Mouse (Mus musculus) MEL (cell line): Measurements from ENCODE around the gene Rnf167. TPM values are rescaled to one million over a fixed set of nuclear protein-coding genes. Genes with fewer than 3 reads are reported as not detected.

ENCODE experiments used
- DNase-seq: peaks from one replicate; pipeline ENCODE4 v3.0.0; 2011; ENCODE audit warnings: low read depth, low spot score
- H3K27ac ChIP-seq: 2 replicates; pipeline ENCODE4 v1.5.1; 2012; ENCODE audit warnings: low read depth, mild to moderate bottlenecking, control low read depth, low read length, moderate library complexity; ENCODE audit not compliant: control insufficient read depth
- H3K27me3 ChIP-seq, 2 experiments: fragments of 150-350 bp in 1 of 2; sonication (generic) in 1 of 2; 2 replicates each; pipeline ENCODE4 v1.6.1; 2012; ENCODE audit warnings: low read length in 2 of 2, mild to moderate bottlenecking in 2 of 2, improper control_type of control experiment in 1 of 2, moderate library complexity in 1 of 2; ENCODE audit not compliant: insufficient read depth in 2 of 2, control insufficient read depth in 1 of 2
- H3K36me3 ChIP-seq, 2 experiments: 2 replicates each; pipeline ENCODE4 v1.6.1; 2012 to 2014; ENCODE audit warnings: low read length in 2 of 2, improper control_type of control experiment in 1 of 2, inconsistent platforms in 1 of 2, mild to moderate bottlenecking in 1 of 2; ENCODE audit not compliant: insufficient read depth in 2 of 2, control insufficient read depth in 1 of 2
- H3K4me1 ChIP-seq, 2 experiments: fragments of 150-350 bp in 1 of 2; sonication (generic) in 1 of 2; 2 replicates each; pipeline ENCODE4 v1.6.1; 2012; ENCODE audit warnings: low read length in 2 of 2, improper control_type of control experiment in 1 of 2, mild to moderate bottlenecking in 1 of 2; ENCODE audit not compliant: insufficient read depth in 2 of 2, control insufficient read depth in 1 of 2
- H3K4me3 ChIP-seq, 2 experiments: fragments of 150-350 bp in 1 of 2; sonication (generic) in 1 of 2; 2 replicates each; pipeline ENCODE4 v1.5.1; 2012; ENCODE audit warnings: low read depth in 2 of 2, low read length in 2 of 2, mild to moderate bottlenecking in 2 of 2, moderate library complexity in 2 of 2, control low read depth in 1 of 2, improper control_type of control experiment in 1 of 2; ENCODE audit not compliant: control insufficient read depth in 1 of 2, insufficient read depth in 1 of 2
- H3K79me2 ChIP-seq: 2 replicates; pipeline ENCODE4 v1.6.1; 2012; ENCODE audit warnings: mild to moderate bottlenecking, low read length, moderate library complexity; ENCODE audit not compliant: control insufficient read depth, poor library complexity, insufficient read depth
- H3K9ac ChIP-seq: 2 replicates; pipeline ENCODE4 v1.6.1; 2012; ENCODE audit warnings: low read depth, mild to moderate bottlenecking, control low read depth, low read length, moderate library complexity; ENCODE audit not compliant: control insufficient read depth, poor library complexity, severe bottlenecking
- H3K9me3 ChIP-seq: fragments of 150-350 bp; sonication (generic); replicated peaks from 2 replicates; pipeline ENCODE4 v1.6.1; 2012; ENCODE audit warnings: mild to moderate bottlenecking, low read length, improper control_type of control experiment, moderate library complexity; ENCODE audit not compliant: insufficient read depth
- BHLHE40 ChIP-seq: IDR thresholded peaks from 2 replicates; pipeline ENCODE4 v1.6.1; 2012; ENCODE audit warnings: low read depth, mild to moderate bottlenecking, inconsistent platforms, low read length, improper control_type of control experiment, borderline replicate concordance
- CTCF ChIP-seq, 3 experiments: IDR thresholded peaks in 2 of 3; conservative IDR thresholded peaks in 1 of 3; 2 replicates each; pipeline ENCODE4 v1.5.1; 2011 to 2012; ENCODE audit warnings: low read length in 3 of 3, low read depth in 2 of 3, mild to moderate bottlenecking in 2 of 3, improper control_type of control experiment in 1 of 3, inconsistent platforms in 1 of 3, mixed read lengths in 1 of 3, moderate library complexity in 1 of 3; ENCODE audit not compliant: control insufficient read depth in 1 of 3, insufficient read depth in 1 of 3, poor library complexity in 1 of 3, severe bottlenecking in 1 of 3
- ELF1 ChIP-seq: IDR thresholded peaks from 2 replicates; pipeline ENCODE4 v1.6.1; 2014; ENCODE audit warnings: low read depth, mild to moderate bottlenecking, inconsistent platforms, low read length, improper control_type of control experiment, moderate library complexity
- EP300 ChIP-seq, 2 experiments: IDR thresholded peaks; 2 replicates each; pipeline ENCODE4 v1.6.1; 2011; ENCODE audit warnings: improper control_type of control experiment in 2 of 2, low read length in 2 of 2, low read depth in 1 of 2, mild to moderate bottlenecking in 1 of 2
- HCFC1 ChIP-seq: IDR thresholded peaks from 2 replicates; pipeline ENCODE4 v1.6.1; 2012; ENCODE audit warnings: low read depth, mild to moderate bottlenecking, inconsistent platforms, low read length, improper control_type of control experiment, moderate library complexity
- MAZ ChIP-seq: IDR thresholded peaks from 2 replicates; pipeline ENCODE4 v1.6.1; 2012; ENCODE audit warnings: low read depth, mild to moderate bottlenecking, inconsistent platforms, low read length, improper control_type of control experiment
- MXI1 ChIP-seq: IDR thresholded peaks from 2 replicates; pipeline ENCODE4 v1.6.1; 2011; ENCODE audit warnings: mild to moderate bottlenecking, low read depth, low read length, improper control_type of control experiment
- MYB ChIP-seq: IDR thresholded peaks from 2 replicates; pipeline ENCODE4 v1.6.1; 2011; ENCODE audit warnings: mild to moderate bottlenecking, low read depth, low read length, improper control_type of control experiment
- NELFE ChIP-seq: IDR thresholded peaks from 2 replicates; pipeline ENCODE4 v1.6.1; 2011; ENCODE audit warnings: low read depth, low read length, improper control_type of control experiment
- POLR2A ChIP-seq, 2 experiments: IDR thresholded peaks; 2 replicates each; pipeline ENCODE4 v1.6.1; 2011 to 2012; ENCODE audit warnings: low read length in 2 of 2, mild to moderate bottlenecking in 2 of 2, control low read depth in 1 of 2, improper control_type of control experiment in 1 of 2, low read depth in 1 of 2, moderate library complexity in 1 of 2; ENCODE audit not compliant: control insufficient read depth in 1 of 2, insufficient read depth in 1 of 2, poor library complexity in 1 of 2
- POLR2AphosphoS5 ChIP-seq: IDR thresholded peaks from 2 replicates; pipeline ENCODE4 v1.6.1; 2012; ENCODE audit warnings: low read depth, borderline replicate concordance, mild to moderate bottlenecking, inconsistent platforms, low read length, moderate library complexity, mixed read lengths
- SIN3A ChIP-seq: IDR thresholded peaks from 2 replicates; pipeline ENCODE4 v1.6.1; 2012; ENCODE audit warnings: low read length, improper control_type of control experiment, inconsistent platforms
- SMC3 ChIP-seq: IDR thresholded peaks from 2 replicates; pipeline ENCODE4 v1.6.1; 2011; ENCODE audit warnings: low read depth, low read length, improper control_type of control experiment
- TAL1 ChIP-seq: IDR thresholded peaks from 2 replicates; pipeline ENCODE4 v1.6.1; 2012; ENCODE audit warnings: mild to moderate bottlenecking, inconsistent platforms, low read length, moderate library complexity, mixed read lengths
- TBP ChIP-seq: IDR thresholded peaks from 2 replicates; pipeline ENCODE4 v1.8.0; 2011; ENCODE audit warnings: low read depth, low read length, improper control_type of control experiment
- ZC3H11A ChIP-seq: IDR thresholded peaks from 2 replicates; pipeline ENCODE4 v1.6.1; 2012; ENCODE audit warnings: low read depth, mild to moderate bottlenecking, inconsistent platforms, low read length, improper control_type of control experiment
- ZMIZ1 ChIP-seq: IDR thresholded peaks from 2 replicates; pipeline ENCODE4 v1.6.1; 2012; ENCODE audit warnings: low read depth, mild to moderate bottlenecking, inconsistent platforms, low read length, improper control_type of control experiment, moderate library complexity
- polyA plus RNA-seq, 2 experiments: library from polyadenylated mRNA; stranded (reverse) in 1 of 2; unstranded in 1 of 2; fragments of >175 nt in 1 of 2; fragments of >200 nt in 1 of 2; gene quantifications; 2 replicates each; pipeline versions ENCODE4 v1.2.1 to v1.2.4; 2012; ENCODE audit warnings: low replicate concordance in 2 of 2, low read depth in 1 of 2; ENCODE audit not compliant: insufficient read length in 2 of 2, insufficient read depth in 1 of 2, missing spikeins in 1 of 2
- total RNA-seq: library from RNA; depleted of rRNA; stranded (reverse); fragments of 300-350 nt; gene quantifications from 2 replicates; pipeline ENCODE4 v1.2.3, GENCODE M21; 2012

Rnf167 gene
- total and polyA plus RNA-seq, 3 experiments: 31.4 to 44.4 TPM; not detected in 1

- Histone ChIP-seq H3K27me3 (no peaks in the 10 kb centered on the region), H3K4me3 (no peak overlapping the region), H3K27ac (peak overlapping the region; percentile 99), H3K4me1 (peaks cover 2 to 18% of the 10 kb centered on the region in 2 experiments), H3K36me3 (peaks cover 3 to 13% of the 10 kb centered on the region in 2 experiments), H3K9ac (peak overlapping the region; percentile 88; the same call in 1 of the 2 replicates), H3K9me3 (no peaks in the 10 kb centered on the region), H3K79me2 (peaks cover 35% of the 10 kb centered on the region)
- no peak for DNase-seq
- TF ChIP-seq NELFE (0 out of 2 replicates have a peak, but pooled peaks have one; percentile 5), MXI1 (no peak)
Measured at GRCm38 (mm10) chr11:70657573-70657972, 10.5 kb downstream of the Rnf167 start.

DNA sequence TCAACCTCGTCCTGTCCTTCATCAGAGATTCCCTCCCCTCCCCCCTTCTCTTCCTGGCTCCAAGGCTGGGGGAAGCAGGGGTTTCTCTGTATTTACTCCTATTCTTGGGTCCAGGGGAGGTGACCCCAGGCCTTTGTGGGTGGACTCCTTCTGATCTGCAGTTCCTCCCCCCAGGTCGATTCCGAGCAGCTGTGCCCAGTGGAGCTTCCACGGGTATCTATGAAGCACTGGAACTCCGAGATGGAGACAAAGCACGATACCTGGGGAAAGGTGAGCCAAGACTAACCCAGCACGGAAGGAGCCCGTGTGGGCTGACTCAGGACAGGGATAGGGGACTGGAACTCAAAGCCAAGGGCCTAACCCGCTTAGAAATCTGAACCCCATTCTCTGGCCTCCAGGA, 11.0 kb downstream of the Rnf167 start:
- peaks cover 2 to 14% of the 10 kb centered on the region in 2 experiments for H3K4me1 ChIP-seq
- H3K9ac ChIP-seq: no peak overlapping the region
- TF ChIP-seq SIN3A (no peak), TAL1 (no peak), ZMIZ1 (no peak), MYB (no peak)
- H3K36me3 ChIP-seq: peaks cover 3 to 8% of the 10 kb centered on the region in 2 experiments
- DNase-seq: no peak
- H3K27me3 ChIP-seq: no peaks in the 10 kb centered on the region
- no peaks in the 10 kb centered on the region for H3K9me3 ChIP-seq
- H3K27ac ChIP-seq: no peak overlapping the region
- H3K79me2 ChIP-seq: peaks cover 31% of the 10 kb centered on the region
- H3K4me3 ChIP-seq: no peak overlapping the region

DNA sequence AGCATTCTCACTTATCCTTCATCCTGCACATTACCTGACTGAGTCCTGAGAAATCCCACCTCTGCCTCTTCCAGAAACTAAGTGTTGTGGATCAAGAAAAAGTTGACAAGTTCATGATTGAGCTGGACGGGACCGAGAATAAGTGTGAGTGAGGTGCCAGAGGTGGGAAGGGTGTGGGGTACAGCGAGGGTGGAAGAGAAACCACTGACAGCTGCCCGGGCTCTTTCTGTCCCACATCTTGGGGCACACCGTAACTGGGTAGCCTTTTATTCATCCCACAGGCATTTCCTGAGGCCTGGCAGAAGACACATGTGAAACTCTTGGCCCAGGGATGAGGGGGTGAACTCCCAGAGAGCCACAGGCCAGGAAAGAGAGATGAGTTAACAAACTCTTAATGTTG, 11.5 kb downstream of the Rnf167 start:
- Histone ChIP-seq H3K9me3 (no peaks in the 10 kb centered on the region), H3K4me1 (peaks cover 2 to 14% of the 10 kb centered on the region in 2 experiments; a peak in 3 of 4 replicates), H3K4me3 (no peak overlapping the region), H3K9ac (no peak overlapping the region), H3K36me3 (peaks cover 1 to 8% of the 10 kb centered on the region in 2 experiments; a peak in 3 of 4 replicates), H3K27ac (no peak overlapping the region), H3K79me2 (peaks cover 26% of the 10 kb centered on the region), H3K27me3 (no peaks in the 10 kb centered on the region)
- TF ChIP-seq TBP (no peak), MAZ (no peak), ELF1 (no peak)
- no peak for DNase-seq

- peaks cover 2 to 14% of the 10 kb centered on the region in 2 experiments; a peak in 3 of 4 replicates for H3K4me1 ChIP-seq
- no peak overlapping the region for H3K9ac ChIP-seq
- no peak overlapping the region for H3K4me3 ChIP-seq
- H3K36me3 ChIP-seq: peaks cover 1 to 8% of the 10 kb centered on the region in 2 experiments; a peak in 3 of 4 replicates
- no peaks in the 10 kb centered on the region for H3K9me3 ChIP-seq
- peaks cover 21% of the 10 kb centered on the region for H3K79me2 ChIP-seq
- TF ChIP-seq POLR2AphosphoS5 (no peak), BHLHE40 (no peak), EP300 (IDR thresholded peaks at IDR 0.05; ENCODE audit: low read depth in 1 of 2, low read length in 2 of 2) (no peak), NELFE (no peak), SMC3 (no peak), CTCF (IDR thresholded peaks at IDR 0.05 in 2 of 3, conservative IDR thresholded peaks at IDR 0.05 in 1 of 3; ENCODE audit: control insufficient read depth in 1 of 3, insufficient read depth in 1 of 3, low read depth in 2 of 3, low read length in 3 of 3, poor library complexity in 1 of 3, severe bottlenecking in 1 of 3) (no peak), SIN3A (no peak), HCFC1 (no peak), POLR2A (IDR thresholded peaks at IDR 0.05; ENCODE audit: control insufficient read depth in 1 of 2, insufficient read depth in 1 of 2, low read depth in 1 of 2, low read length in 2 of 2, poor library complexity in 1 of 2) (no peak), ZC3H11A (no peak)
- DNase-seq: no peak
- H3K27me3 ChIP-seq: no peaks in the 10 kb centered on the region
- H3K27ac ChIP-seq: no peak overlapping the region
Measured at GRCm38 (mm10) chr11:70658942-70659341, 11.9 kb downstream of the Rnf167 start.
